Mouse (Mus musculus): Measurements from ENCODE around the gene Olfr1053. TPM values are rescaled to one million over a fixed set of nuclear protein-coding genes. Genes with fewer than 3 reads are reported as not detected.
"Not testable (repeated sequence)": the region's sequence is repeated elsewhere in the genome, so short reads cannot be mapped to it uniquely, and the experiment has no call there.

Gene Olfr1053
- polyA plus RNA-seq (2015; fragmentation: Nextera tagmentation; extraction: Ambion mirVana): not detected in 2 replicates

DNA sequence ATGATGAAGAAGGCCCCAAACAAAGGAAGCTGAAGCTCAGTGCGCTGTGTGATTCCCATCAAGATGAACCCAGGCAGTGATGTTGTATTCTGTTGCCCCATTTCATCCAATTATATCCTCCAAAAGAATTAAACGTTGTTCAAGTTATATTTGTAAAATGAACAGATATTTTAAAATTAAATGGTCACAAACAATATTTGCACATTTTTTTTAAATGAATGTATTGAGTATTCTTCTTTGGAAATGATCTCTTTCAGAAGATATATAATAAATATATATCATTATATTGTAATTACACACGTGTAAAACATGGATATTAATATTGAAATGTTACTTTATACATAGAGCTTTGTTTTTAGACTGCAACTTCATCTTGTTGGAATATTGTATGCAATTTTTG is at the start of gene Olfr1053:
Gene Olfr1053 (minus strand): TSS at position 101 of the 400 bp plus-strand sequence.
- 66% methylated on average over 3 of the region's 3 CpGs for WGBS
- Histone ChIP-seq H3K9me3 (no peaks in the 10 kb centered on the region), H3K4me2 (no peak within 1 kb of the TSS), H3K4me3 (no peak within 1 kb of the TSS), H3K36me3 (no peaks in the 10 kb centered on the region), H3K4me1 (replicated peaks) (no peaks in the 10 kb centered on the region), H3K9ac (no peak within 1 kb of the TSS), H3K27ac (replicated peaks) (no peak within 1 kb of the TSS), H3K27me3 (no peaks in the 10 kb centered on the region)
- ATAC-seq (ENCODE audit: low read depth): no peak

DNA sequence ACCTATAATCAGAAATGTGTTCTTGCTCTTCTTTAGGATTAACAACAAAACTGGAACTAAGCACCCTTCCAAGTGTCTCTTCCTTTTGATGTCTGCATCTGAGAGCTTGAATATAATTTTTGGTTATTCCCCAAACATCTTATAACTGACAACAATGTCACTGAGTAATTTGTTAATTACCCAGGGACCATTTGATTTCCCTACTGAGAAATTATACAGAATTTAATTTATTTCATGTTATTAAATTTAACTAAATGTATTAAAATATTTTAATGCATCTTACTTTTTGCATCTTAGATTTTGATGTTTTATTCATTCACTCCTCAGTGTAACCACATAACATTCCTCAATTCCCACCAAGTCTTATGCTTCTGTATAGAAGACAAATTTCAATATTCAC is 47.3 kb upstream of the Olfr1053 start, which contains the start of gene Olfr1056:
Gene Olfr1056 (minus strand): TSS at position 101 of the 400 bp plus-strand sequence.
- Histone ChIP-seq H3K4me2 (no peak within 1 kb of the TSS), H3K9ac (no peak within 1 kb of the TSS), H3K4me3 (no peak within 1 kb of the TSS), H3K27me3 (no peaks in the 10 kb centered on the region), H3K36me3 (no peaks in the 10 kb centered on the region), H3K9me3 (no peaks in the 10 kb centered on the region), H3K27ac (replicated peaks) (no peak within 1 kb of the TSS), H3K4me1 (replicated peaks) (no peaks in the 10 kb centered on the region)
- no peak for ATAC-seq (ENCODE audit: low read depth)

DNA sequence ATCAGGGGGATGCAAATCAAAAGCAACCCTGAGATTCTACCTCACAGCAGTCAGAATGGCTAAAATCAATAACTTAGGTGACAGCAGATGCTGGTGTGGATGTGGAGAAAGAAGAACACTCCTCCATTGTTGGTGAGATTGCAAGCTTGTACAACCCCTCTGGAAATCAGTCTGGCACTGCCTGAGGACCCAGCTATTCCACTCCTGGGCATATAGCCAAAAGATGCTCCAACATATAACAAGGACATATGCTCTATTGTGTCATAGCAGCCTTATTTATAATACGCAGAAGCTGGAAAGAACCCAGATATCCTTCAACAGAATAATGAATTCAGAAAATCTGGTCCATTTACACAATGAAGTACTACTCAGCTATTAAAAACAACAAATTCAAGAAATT is 36.7 kb upstream of the Olfr1053 start:
- H3K4me3 ChIP-seq; H3K9me3 ChIP-seq; H3K4me1 ChIP-seq (replicated peaks); H3K27ac ChIP-seq (replicated peaks); H3K9ac ChIP-seq; H3K27me3 ChIP-seq; H3K4me2 ChIP-seq; H3K36me3 ChIP-seq; ATAC-seq (ENCODE audit: low read depth): not testable (repeated sequence)
- 89% methylated on average over 1 of the region's 1 CpGs for WGBS

DNA sequence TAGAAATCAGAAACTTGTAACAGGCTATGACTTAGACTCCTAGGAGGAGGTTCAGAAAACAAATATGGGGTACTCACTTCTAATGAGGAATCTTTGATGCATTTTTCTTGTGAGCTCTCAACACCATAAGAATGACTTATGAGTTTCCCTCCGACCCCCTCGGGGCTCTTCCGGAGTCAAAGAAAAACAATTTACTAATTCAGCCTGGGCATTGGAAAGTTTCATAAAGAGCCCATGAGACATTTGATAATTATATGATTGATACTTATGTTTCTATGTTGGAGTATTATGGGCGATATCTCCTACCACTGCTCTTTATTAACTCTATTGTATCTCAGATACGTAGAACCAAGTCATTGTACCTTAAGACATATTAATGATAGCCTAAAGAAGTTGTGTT is 35.1 kb upstream of the Olfr1053 start, which contains the start of gene Olfr1055:
Gene Olfr1055 (minus strand): TSS at position 101 of the 400 bp plus-strand sequence.
- Histone ChIP-seq H3K4me1 (replicated peaks) (no peaks in the 10 kb centered on the region), H3K27ac (replicated peaks) (no peak within 1 kb of the TSS), H3K4me2 (no peak within 1 kb of the TSS), H3K9ac (no peak within 1 kb of the TSS), H3K4me3 (no peak within 1 kb of the TSS), H3K9me3 (no peaks in the 10 kb centered on the region), H3K36me3 (no peaks in the 10 kb centered on the region), H3K27me3 (no peaks in the 10 kb centered on the region)
- WGBS: 92% methylated on average over 5 of the region's 5 CpGs
- no peak for ATAC-seq (ENCODE audit: low read depth)

DNA sequence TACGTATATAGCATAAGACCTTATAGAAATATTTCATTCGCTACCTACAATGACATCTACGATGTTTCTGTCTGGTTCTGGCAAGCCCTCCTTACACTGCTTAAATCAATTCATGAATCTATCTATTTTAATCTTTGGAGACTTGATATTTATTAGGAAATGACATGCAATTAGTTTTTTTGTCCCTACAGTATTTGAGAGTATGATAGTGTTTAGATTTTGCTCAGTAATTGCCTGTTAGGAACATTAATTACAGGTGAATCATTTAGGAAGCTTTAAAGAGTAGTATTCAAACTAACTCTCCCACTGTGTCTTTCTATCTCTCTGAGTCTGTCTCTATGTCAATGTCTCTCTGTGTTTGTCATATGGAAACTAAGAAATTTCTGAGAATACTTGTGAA is 20.2 kb upstream of the Olfr1053 start, which contains the start of gene Olfr1054:
Gene Olfr1054 (minus strand): TSS at position 101 of the 400 bp plus-strand sequence.
- 86% methylated on average over 3 of the region's 3 CpGs for WGBS
- Histone ChIP-seq H3K27me3 (no peaks in the 10 kb centered on the region), H3K9ac (no peak within 1 kb of the TSS), H3K4me2 (no peak within 1 kb of the TSS), H3K4me3 (no peak within 1 kb of the TSS), H3K27ac (replicated peaks) (no peak within 1 kb of the TSS), H3K9me3 (no peaks in the 10 kb centered on the region), H3K36me3 (no peaks in the 10 kb centered on the region), H3K4me1 (replicated peaks) (no peaks in the 10 kb centered on the region)
- no peak for ATAC-seq (ENCODE audit: low read depth)

DNA sequence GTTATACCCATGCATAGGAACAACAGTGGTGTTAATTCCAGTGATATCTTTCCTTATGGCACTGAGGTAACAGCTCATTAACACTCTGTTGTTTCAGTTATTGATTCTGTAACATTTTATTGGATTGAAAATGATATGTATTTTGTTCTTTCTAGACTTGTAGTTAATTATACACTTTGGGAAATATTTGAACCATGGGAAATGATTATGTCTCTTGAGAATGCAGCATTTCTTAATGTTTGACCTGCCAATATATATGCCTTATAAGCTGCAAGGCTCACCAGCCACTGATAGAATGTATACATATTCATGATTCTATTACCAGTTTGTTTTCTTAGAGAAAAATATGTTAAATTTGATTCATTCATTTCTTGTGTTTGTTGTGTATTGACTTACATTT is 22.9 kb downstream of the Olfr1053 start, which contains the start of gene Olfr1052:
Gene Olfr1052 (plus strand): TSS at position 301 of the 400 bp plus-strand sequence.
- no peaks in the 10 kb centered on the region for H3K36me3 ChIP-seq
- no peaks in the 10 kb centered on the region for H3K4me1 ChIP-seq (replicated peaks)
- no peaks in the 10 kb centered on the region for H3K9me3 ChIP-seq
- H3K27ac ChIP-seq (replicated peaks): no peak within 1 kb of the TSS
- no peaks in the 10 kb centered on the region for H3K27me3 ChIP-seq
- no peak within 1 kb of the TSS for H3K9ac ChIP-seq
- no peak within 1 kb of the TSS for H3K4me2 ChIP-seq
- H3K4me3 ChIP-seq: no peak within 1 kb of the TSS
- ATAC-seq (ENCODE audit: low read depth): no peak

DNA sequence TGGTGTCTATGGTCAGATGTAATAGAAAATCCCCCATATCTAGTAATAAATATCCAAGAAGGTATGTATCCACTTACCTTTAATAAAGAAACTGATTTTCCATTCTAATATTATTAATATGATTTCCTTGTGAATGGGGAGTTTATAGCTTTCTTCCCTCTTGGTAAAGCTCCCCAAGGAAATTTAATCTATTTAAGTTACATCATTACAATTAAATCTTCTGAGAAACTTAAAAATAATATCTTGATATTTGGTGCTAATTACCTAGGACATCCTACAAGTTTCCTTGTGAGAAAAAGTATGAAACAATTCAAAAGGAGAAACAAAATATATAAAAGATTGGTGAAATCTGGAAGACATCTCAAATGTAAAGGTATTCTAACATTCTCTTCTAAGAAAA is 36.1 kb downstream of the Olfr1053 start, which contains the start of gene Olfr1051:
Gene Olfr1051 (minus strand): TSS at position 101 of the 400 bp plus-strand sequence.
- not testable (repeated sequence) for H3K4me3 ChIP-seq; H3K9ac ChIP-seq; H3K4me2 ChIP-seq; ATAC-seq (ENCODE audit: low read depth); H3K27me3 ChIP-seq; H3K9me3 ChIP-seq; H3K27ac ChIP-seq (replicated peaks); H3K36me3 ChIP-seq; H3K4me1 ChIP-seq (replicated peaks)

Other genes with a start within 250 kb of the Olfr1053 start
- gene Olfr1036, start 241.3 kb downstream of the Olfr1053 start, polyA plus RNA-seq (2015; fragmentation: Nextera tagmentation; extraction: Ambion mirVana): not detected in 2 replicates
- not detected in 2 replicates for gene Olfr1037, start 227.9 kb downstream of the Olfr1053 start, polyA plus RNA-seq (2015; fragmentation: Nextera tagmentation; extraction: Ambion mirVana)
- not detected in 2 replicates for gene Olfr1039, start 179.4 kb downstream of the Olfr1053 start, polyA plus RNA-seq (2015; fragmentation: Nextera tagmentation; extraction: Ambion mirVana)
- gene Olfr1040, start 168.6 kb downstream of the Olfr1053 start, polyA plus RNA-seq (2015; fragmentation: Nextera tagmentation; extraction: Ambion mirVana): not detected in 2 replicates
- not detected in 2 replicates for gene Olfr1042, start 153.4 kb downstream of the Olfr1053 start, polyA plus RNA-seq (2015; fragmentation: Nextera tagmentation; extraction: Ambion mirVana)
- not detected in 2 replicates for gene Olfr1043, start 147.8 kb downstream of the Olfr1053 start, polyA plus RNA-seq (2015; fragmentation: Nextera tagmentation; extraction: Ambion mirVana)
- gene Olfr1044, start 137.5 kb downstream of the Olfr1053 start, polyA plus RNA-seq (2015; fragmentation: Nextera tagmentation; extraction: Ambion mirVana): not detected in 2 replicates
- gene Olfr52, start 129.6 kb downstream of the Olfr1053 start, polyA plus RNA-seq (2015; fragmentation: Nextera tagmentation; extraction: Ambion mirVana): not detected in 2 replicates
- gene Olfr1045, start 112.3 kb downstream of the Olfr1053 start, polyA plus RNA-seq (2015; fragmentation: Nextera tagmentation; extraction: Ambion mirVana): not detected in 2 replicates
- gene Olfr1046, start 96.0 kb downstream of the Olfr1053 start, polyA plus RNA-seq (2015; fragmentation: Nextera tagmentation; extraction: Ambion mirVana): not detected in 2 replicates
- gene Olfr1047, start 83.9 kb downstream of the Olfr1053 start, polyA plus RNA-seq (2015; fragmentation: Nextera tagmentation; extraction: Ambion mirVana): not detected in 2 replicates
- gene Olfr1048, start 75.0 kb downstream of the Olfr1053 start, polyA plus RNA-seq (2015; fragmentation: Nextera tagmentation; extraction: Ambion mirVana): not detected in 2 replicates
- gene Olfr1049, start 57.0 kb downstream of the Olfr1053 start, polyA plus RNA-seq (2015; fragmentation: Nextera tagmentation; extraction: Ambion mirVana): not detected in 2 replicates
- not detected in 2 replicates for gene Olfr1051, start 36.2 kb downstream of the Olfr1053 start, polyA plus RNA-seq (2015; fragmentation: Nextera tagmentation; extraction: Ambion mirVana)
- not detected in 2 replicates for gene Olfr1052, start 22.8 kb downstream of the Olfr1053 start, polyA plus RNA-seq (2015; fragmentation: Nextera tagmentation; extraction: Ambion mirVana)
- not detected in 2 replicates for gene Olfr1054, start 20.1 kb upstream of the Olfr1053 start, polyA plus RNA-seq (2015; fragmentation: Nextera tagmentation; extraction: Ambion mirVana)
- not detected in 2 replicates for gene Olfr1055, start 35.0 kb upstream of the Olfr1053 start, polyA plus RNA-seq (2015; fragmentation: Nextera tagmentation; extraction: Ambion mirVana)
- gene Olfr1056, start 47.2 kb upstream of the Olfr1053 start, polyA plus RNA-seq (2015; fragmentation: Nextera tagmentation; extraction: Ambion mirVana): not detected in 2 replicates
- gene Olfr1057, start 63.1 kb upstream of the Olfr1053 start, polyA plus RNA-seq (2015; fragmentation: Nextera tagmentation; extraction: Ambion mirVana): not detected in 2 replicates
- not detected in 2 replicates for gene Olfr1058, start 73.3 kb upstream of the Olfr1053 start, polyA plus RNA-seq (2015; fragmentation: Nextera tagmentation; extraction: Ambion mirVana)
- gene Olfr1061, start 98.8 kb upstream of the Olfr1053 start, polyA plus RNA-seq (2015; fragmentation: Nextera tagmentation; extraction: Ambion mirVana): not detected in 2 replicates
- gene Olfr1062, start 111.5 kb upstream of the Olfr1053 start, polyA plus RNA-seq (2015; fragmentation: Nextera tagmentation; extraction: Ambion mirVana): not detected in 2 replicates
- gene Olfr1065, start 135.3 kb upstream of the Olfr1053 start, polyA plus RNA-seq (2015; fragmentation: Nextera tagmentation; extraction: Ambion mirVana): not detected in 2 replicates
- not detected in 2 replicates for gene Olfr1066, start 141.0 kb upstream of the Olfr1053 start, polyA plus RNA-seq (2015; fragmentation: Nextera tagmentation; extraction: Ambion mirVana)
- not detected in 2 replicates for gene Olfr228, start 172.1 kb upstream of the Olfr1053 start, polyA plus RNA-seq (2015; fragmentation: Nextera tagmentation; extraction: Ambion mirVana)
- gene Olfr1076, start 193.2 kb upstream of the Olfr1053 start, polyA plus RNA-seq (2015; fragmentation: Nextera tagmentation; extraction: Ambion mirVana): not detected in 2 replicates
- gene Olfr1079, start 227.2 kb upstream of the Olfr1053 start, polyA plus RNA-seq (2015; fragmentation: Nextera tagmentation; extraction: Ambion mirVana): not detected in 2 replicates
- not detected in 2 replicates for gene Olfr1080, start 243.0 kb upstream of the Olfr1053 start, polyA plus RNA-seq (2015; fragmentation: Nextera tagmentation; extraction: Ambion mirVana)